Mouse (Mus musculus) brain, embryonic 14.5 days (tissue): ENCODE results near the gene Gabrd. TPM values are rescaled to one million over a fixed set of nuclear protein-coding genes. Genes with fewer than 3 reads are reported as not detected.

Experiments
- DNase-seq: peaks from one replicate; pipeline ENCODE4 v3.0.0-alpha.2; 2011; ENCODE audit warnings: low read depth
- CTCF ChIP-seq: fragments of 200-500 bp; IDR thresholded peaks from 2 replicates; pipeline ENCODE4 v1.5.1; 2012; ENCODE audit warnings: inconsistent platforms, mild to moderate bottlenecking, moderate library complexity, borderline replicate concordance; ENCODE audit not compliant: insufficient read depth, insufficient read length; ENCODE audit errors: extremely low read depth
- POLR2A ChIP-seq: fragments of 200-500 bp; IDR thresholded peaks from 2 replicates; pipeline ENCODE4 v1.6.1; 2012; ENCODE audit warnings: mild to moderate bottlenecking, inconsistent platforms, borderline replicate concordance; ENCODE audit not compliant: poor library complexity, insufficient read depth, insufficient read length, severe bottlenecking; ENCODE audit errors: extremely low read depth
- polyA plus RNA-seq: library from polyadenylated mRNA; depleted of rRNA; stranded (reverse); fragments of >200 nt; gene quantifications from 2 replicates; pipeline ENCODE4 v1.2.3, GENCODE M21; 2012

The Gabrd gene
- polyA plus RNA-seq, 1 experiment = 0.36 TPM

DNA sequence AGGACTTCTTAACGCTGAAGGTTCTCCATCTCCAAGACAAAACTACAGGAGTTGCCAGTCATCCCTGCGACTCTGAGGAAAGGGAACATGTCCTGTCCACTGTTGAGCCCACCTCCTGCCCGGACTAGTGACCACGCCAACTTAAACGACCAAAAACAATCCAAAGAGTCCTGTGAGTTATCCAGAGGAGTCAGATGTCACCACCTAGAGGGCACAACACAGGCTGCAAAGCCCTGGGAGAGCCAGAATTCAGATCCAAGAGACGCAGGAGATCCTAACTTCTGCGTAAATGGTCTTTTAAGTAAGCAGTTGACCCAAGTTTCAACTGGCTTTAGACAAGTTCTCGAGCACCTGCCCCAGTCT lies 10.8 kb upstream of the Gabrd start:
- DNase-seq = no peak
- TF ChIP-seq POLR2A (no peak), CTCF (peak; percentile 27; the same call in 1 of the 2 replicates)

DNA sequence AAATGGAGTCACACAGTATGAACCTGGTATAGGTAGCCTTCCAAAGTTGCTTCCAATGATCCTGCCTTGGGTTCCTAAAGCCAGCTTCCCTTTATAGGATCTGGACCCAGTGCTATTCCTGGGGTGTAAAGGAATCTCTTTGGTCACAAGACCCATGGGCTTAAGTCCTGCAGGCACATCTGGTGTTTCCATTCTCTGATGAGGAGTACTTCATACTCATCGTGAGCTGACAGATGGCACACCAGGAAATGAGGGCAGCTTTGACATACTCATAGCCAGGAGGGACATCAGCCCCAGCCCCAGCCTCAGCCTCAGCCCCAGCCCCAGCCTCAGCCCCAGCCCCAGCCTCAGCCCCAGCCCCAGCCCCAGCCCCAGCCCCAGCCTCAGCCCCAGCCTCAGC lies 4.6 kb upstream of the Gabrd start:
- DNase-seq = no peak
- TF ChIP-seq CTCF = no peak
- TF ChIP-seq POLR2A = no peak

DNA sequence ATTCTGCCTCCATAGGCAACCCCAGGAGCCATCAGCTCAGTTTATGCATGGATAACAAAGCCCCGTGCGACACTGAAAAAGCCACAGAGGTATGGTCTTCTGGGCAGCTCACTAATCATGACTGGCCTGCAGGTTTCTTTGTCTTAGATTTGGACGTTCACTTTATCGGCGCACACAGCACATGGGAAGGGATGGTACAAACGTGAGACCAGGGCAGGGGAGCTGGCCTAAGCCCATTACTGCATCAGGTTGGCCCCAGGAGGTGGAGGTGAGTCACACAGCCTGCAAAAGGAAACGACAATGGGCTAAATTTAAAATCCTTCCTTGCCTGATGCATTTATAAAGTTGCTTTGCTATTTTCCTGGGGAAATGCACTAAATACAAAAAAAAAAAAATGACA lies 3.2 kb upstream of the Gabrd start:
- no peak for TF ChIP-seq CTCF
- TF ChIP-seq POLR2A = no peak

DNA sequence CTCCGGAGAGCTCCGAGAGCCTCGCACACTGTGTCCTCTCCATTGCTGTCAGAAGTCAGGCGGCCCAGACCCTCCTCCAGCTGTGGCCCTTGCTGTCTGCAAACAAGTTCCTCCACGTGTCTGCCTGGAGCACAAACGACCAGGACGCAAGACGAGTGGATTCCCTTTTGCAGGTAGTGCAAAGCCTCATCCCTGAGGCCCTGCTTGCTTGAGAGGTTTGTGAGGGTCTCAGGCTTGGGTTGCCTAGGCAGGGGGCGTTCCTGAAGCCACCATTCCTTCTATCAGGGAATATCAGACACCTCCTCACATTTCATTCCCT lies 269 bp upstream of the Gabrd start:
- TF ChIP-seq POLR2A = no peak

More for the DNA sequence above, 3.2 kb upstream of the Gabrd start:
- no peak for DNase-seq

DNA sequence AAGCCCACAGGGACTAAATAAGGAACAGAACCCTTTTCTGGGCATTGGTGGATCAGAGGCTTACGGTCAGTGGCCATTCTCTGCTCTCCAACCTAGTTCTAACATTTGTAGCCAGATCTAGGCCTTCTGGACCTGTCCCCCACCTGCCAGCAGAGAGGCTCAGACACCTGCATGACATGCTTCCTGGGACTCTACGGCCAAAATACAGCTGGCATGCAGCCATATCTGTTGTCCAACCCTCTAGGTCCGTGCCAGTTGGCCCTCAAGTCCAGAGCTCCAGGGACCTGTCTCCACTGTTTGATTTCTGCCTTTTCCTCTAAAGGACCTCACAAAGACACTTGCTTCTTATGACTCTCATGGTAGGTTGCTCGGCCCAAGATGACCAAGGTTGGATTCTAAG lies 1.2 kb downstream of the Gabrd start:
- DNase-seq = no peak

More for the DNA sequence above, 269 bp upstream of the Gabrd start:
- DNase-seq = no peak

DNA sequence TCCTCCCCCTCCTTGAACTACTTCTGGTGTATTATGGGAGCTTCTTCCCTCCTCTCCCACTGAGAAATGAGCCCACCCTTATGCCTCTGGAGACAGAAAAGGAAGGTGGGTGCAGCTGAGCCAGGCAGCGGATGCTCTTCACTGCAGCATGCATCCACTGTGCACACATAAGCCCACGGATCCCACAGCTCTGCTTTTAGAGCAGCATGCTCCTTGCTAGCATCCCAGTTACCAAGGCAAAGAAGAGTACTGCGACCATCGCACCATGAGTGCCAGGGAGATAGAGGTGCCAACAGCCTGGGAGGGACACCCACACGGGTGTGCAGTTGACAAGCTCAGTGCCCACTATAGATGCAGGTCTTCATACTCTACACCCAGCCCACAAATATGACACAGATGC lies 2.4 kb downstream of the Gabrd start:
- no peak for TF ChIP-seq CTCF
- DNase-seq = no peak

More for the DNA sequence above, 1.2 kb downstream of the Gabrd start:
- TF ChIP-seq CTCF = no peak
- TF ChIP-seq POLR2A = no peak

DNA sequence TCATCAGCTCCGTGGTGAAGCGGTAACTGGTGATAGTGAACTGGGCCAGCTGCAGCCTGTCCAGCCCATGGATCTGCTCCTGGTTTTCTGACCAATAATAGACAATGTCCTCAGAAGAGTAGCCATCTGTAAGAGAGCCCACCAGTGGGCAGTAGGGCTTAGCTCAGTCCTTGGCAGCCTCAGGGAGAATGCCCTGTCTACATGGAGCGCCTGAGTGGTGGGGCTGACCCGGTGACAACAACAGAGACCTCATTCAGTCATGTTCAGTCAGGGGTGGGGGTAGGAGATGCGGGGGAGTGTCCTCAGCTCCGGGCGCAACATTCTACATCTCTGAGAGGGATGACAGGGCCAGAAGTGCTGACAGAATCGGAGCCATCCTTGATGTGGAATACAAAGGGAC lies 10.7 kb downstream of the Gabrd start:
- DNase-seq = no peak
- TF ChIP-seq CTCF = no peak
- TF ChIP-seq POLR2A = no peak

DNA sequence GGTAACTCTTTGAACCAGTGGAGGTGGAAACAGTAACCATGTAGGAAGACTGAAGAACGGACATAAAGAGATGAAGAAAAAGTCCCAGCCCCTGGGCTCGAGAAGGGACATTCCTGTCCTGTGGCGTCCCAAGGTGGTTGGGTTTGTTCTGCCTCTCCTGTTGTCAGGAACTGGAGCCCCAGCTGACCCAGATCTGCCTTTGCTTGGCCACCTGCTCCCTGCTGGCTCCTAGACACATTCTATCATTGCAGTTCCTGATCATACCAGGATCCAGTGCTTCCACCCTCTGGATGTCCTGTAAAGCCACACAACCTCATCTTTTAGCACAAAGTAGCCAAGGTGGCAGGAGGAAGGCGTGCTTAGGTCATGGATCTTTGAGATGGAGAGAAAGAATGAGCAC lies 14.6 kb downstream of the Gabrd start:
- DNase-seq = no peak
- TF ChIP-seq POLR2A = no peak
- TF ChIP-seq CTCF = no peak

DNA sequence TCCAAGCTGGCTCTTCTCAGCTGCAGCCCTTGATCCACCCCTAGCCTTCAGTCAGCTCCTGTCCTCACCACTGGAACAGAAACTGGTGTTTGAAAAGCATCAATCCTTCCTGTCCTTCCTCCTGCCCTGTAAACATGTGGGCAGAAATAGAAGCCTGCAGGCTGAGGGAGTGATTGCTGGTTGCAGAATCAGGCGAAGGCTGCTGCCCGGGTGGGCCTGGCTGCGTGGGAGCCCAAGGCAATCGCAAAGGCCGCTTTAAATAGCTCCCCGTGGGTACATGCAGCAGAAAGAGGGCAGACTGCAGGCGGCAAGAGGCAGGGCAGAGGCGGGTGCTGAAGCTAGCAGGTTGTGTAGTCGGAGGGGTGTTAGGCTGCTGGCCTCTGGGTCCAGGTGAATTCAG lies 15.2 kb downstream of the Gabrd start:
- TF ChIP-seq POLR2A = no peak
- no peak for TF ChIP-seq CTCF
- no peak for DNase-seq

DNA sequence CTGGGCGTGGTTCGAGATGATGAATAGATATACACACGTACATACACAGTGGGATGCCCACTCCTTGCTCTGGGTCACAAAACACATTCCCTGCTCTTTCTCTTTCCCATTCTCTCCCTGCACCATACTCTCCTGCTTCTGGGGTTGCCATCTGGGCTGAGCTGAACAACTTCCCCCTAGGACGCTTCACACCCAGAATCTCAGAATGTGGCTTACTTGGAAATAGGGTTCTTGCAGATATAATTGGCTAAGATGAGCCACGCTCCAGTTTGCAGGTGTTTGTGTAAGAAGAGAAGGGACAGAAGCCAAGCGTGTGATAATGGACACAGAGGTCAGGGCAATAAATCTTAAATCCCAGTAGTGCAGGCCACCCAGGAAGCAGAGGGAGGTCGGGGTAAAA lies 15.9 kb downstream of the Gabrd start:
- DNase-seq = no peak
- TF ChIP-seq POLR2A (no peak), CTCF (no peak)

DNA sequence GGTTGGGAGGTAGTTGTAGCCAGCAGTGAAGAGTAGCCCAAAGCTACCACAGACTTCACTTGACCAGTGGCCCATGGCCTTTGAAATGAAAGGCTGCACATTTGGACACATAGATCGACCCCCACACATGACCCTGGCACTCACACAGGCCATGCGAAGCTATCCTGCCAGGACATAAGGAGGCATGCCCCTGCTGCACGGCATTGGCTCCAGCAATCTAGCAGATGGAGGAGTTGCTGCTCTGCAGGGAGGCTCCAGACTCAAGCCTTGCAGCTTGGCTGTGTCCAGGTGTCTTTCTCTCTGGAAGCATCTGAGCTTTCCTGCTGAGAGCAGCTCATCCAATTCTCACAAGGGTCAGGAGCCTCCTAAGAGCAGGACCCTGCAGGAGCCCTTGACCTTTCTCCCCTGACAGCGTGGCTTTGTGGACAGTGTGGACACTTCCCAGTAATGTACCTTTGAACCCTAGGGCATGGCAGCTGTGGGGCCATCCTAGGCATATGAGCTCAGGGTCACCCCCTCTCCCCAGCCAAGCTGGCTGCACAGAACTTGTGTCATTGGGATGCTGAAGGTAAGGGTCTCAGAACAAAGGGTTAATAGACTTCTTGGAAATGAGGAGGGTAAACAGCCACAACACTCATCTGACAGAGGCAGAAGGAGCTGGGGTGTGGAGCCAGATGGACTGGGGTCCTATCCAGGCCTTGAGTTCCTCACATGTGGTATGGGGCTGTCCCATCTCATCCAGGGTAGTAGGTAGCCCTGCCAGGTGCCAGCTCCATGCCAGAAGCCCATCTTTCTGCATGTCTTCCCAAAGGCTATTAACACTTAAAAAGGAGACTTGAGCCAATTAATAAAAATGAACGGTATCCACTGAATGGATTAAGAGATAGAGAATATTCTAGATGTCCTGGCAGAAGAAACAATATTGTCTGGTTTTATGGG lies 25.8 kb downstream of the Gabrd start:
- TF ChIP-seq CTCF (no peak), POLR2A (no peak)
- no peak for DNase-seq
